Mouse (Mus musculus) gastrocnemius, postnatal 14 days (tissue): Measurements from ENCODE around the gene Mknk2. TPM values are rescaled to one million over a fixed set of nuclear protein-coding genes. Genes with fewer than 3 reads are reported as not detected.

Experiments used
- DNase-seq: peaks from one replicate; pipeline ENCODE4 v3.0.0; 2021; ENCODE audit warnings: mixed read lengths
- intact Hi-C: fragments of 180-260 bp; cut with DNase I; formaldehyde crosslinking; loops from one replicate; pipeline ENCODE4 v1.15.1; 2025; ENCODE audit warnings: low total_unique reads
- total RNA-seq, 2 experiments: library from RNA; stranded (reverse); gene quantifications; 2 replicates each; pipeline ENCODE4 v1.2.3; 2021

The Mknk2 gene
- total RNA-seq, 2 experiments from 2014 or later: 167 to 186 TPM

DNA sequence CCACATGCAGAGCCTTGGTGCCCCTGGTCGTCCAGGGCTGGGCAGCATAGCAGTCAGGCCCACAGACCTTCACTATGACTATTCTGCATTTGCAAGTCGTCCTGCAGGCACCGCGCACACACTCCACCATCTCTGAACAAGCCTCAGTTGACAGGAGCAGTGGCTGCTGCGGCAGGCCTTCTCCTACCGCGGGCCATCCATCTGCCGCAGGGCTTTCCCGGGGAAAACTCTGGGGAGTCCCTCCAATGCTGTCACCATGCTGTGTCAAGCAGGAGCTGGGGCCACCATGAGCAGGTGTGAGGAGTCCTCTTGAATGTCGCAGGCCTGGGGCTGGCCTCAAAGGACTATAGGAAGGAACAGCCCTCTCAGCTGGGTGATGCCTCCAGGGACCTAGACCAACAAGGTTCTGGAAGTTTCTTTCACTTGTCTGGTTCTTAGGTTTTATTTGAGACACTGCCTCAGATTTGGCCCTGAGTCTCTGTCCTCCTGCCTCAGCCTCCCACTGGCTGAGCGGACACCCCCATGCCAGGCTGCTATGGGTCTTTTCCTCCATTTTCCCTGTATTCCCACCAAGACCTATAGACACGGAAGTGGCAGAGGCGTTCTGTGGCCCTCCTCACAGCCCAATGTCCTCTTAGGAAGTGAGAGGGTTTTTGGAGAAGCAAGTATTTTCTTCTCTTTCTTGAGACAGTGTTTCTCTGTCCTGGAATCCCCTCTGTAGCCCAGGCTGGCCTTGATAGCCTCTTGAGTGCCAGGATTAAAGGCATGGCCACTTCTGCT is 16.4 kb upstream of the Mknk2 start:
- intact Hi-C loops: loop anchor here (5.0 kb wide), 2 partner anchors 42 to 87 kb away; partner anchors contain the start of gene Gm49322

DNA sequence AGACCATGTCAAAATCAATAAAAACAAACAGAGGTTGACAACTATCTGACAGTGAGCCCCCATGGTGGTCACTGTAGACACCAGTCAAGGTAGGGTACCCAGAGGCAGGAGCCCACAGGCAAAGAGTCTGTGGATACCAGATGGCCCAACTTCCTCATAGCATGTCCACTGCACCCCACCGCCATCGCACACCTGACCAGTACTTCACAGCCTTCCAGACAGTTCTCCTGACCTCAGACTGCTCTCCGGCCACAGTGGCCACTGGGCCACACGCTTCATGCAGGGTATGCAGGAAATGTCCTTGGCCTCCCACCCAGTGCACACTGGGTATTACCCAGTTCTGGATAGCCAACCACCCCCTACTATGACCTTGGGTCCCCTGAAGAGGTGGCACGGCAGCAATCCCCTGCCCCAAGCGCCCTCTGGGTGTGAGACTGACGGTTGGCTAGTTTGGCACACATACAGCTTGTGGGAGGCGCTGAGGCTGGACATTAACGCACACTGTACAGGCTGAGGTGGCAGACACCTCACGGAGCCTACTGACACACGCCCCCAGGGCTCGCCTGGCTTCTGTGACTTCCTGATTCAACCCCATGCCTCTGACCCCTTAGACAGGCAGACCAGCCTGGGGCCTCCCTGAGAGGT is 15.6 kb upstream of the Mknk2 start:
- intact Hi-C loops: loop anchor here (5.0 kb wide), 2 partner anchors 41 to 86 kb away; partner anchors contain the start of gene Gm49322
- DNase-seq: no peak

More for the DNA sequence above, 16.4 kb upstream of the Mknk2 start:
- no peak for DNase-seq

DNA sequence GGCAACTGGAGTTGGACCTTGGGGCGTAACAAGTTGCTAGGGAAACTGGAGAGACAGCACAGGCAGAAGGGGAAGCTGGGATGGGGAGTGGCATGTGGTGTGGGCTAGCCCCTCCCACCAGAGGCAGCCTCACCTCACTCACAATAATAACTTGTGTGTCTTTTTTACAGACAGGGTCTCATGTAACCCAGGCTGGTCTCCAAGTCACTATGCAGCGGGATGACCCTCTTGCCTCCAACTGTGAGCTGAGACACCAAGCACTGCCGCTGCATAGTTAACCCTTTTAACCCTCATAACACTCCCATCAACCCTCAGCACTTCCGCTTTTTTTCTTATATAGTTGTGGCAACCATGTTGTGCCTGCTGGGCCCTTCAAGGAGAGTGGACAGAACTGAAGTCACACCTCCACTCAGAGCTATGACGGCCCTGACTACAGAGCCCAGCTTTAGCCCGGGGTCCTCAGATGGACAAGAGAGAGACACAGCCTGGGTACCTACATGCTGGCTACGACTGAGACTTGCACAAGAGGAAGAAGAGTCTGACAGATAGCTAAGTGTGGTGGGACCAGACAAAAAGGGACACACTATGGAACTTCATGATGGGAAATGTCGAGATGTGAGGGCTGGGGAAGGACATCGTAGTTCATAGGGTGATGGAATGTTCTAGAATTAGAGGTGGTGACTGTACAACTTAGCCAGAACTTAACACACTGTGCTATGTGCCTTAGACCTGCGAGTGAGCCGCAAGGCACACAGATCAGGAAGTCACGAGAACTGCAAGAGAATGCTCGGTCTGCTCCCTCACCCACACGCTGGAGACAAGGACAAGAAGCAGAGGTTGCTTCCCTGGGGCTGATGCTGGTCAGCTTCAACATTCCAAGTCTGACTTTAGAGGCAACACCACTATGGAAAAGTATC is 14.6 kb upstream of the Mknk2 start:
- intact Hi-C loops: loop anchor here (5.0 kb wide), 2 partner anchors 40 to 85 kb away; partner anchors contain the start of gene Gm49322
- no peak for DNase-seq

DNA sequence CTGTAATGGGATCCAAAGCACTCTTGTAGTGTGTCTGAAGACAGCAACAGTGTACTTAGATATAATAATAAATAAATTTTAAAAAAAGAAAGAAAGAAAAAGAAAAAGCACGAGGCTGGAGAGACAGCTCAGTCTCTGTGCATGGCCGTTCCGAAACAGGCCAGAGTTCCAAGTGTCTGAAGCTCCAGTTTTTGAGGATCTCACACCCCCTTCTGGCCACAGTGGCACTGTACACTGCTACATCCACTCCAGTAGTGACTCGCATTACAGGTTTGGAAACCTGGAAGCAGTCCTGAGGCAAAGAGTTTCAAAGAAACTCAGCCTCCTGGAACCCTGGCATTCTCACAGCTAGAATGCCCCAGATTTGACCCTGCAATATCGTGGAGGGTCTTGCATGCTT is 9.9 kb upstream of the Mknk2 start:
- intact Hi-C loops: loop anchor here (5.0 kb wide), 1 partner anchor 111 kb away; the partner anchor contains the start of gene Klf16
- peak; percentile 72 for DNase-seq

DNA sequence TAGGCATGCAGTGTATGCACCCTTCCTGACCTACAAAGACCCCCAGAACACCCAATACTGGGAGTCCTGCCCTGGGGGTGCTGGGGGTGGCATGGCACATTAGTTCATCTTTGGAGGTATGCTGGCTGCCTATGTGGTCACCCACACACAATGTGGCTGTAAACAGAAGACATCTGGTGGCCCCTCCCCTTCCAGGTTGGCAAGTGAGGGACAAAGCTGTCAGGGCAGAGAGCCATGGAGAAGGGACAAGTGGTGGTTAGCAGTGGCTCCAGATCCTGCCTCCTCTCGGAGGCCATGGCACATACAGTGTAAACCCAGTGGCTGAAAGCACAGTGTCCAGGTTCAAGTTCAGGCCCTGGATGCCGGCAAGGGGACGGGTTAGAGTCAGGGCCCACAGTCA is 8.7 kb upstream of the Mknk2 start:
- DNase-seq: no peak
- intact Hi-C loops: loop anchor here (5.0 kb wide), 1 partner anchor 109 kb away; the partner anchor contains the start of gene Klf16

DNA sequence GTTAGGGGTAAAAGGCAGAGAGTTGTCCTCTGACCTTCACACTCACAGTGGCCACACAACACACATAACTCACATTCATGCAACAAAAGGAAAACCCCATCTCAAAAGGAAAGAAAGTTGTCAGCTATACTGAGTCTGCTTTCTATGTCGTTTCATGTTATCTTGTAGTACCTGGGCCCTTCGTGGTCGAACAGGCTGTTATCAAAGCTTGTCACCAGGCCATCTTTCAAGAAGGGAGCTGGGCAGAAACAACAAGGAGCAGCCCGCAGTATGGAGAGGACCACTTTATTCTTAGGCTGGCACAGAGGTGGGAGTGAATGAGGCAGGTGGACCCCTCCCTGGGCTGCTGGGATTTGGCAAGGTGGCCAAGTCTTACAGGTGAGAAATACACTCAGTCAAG is 7.1 kb upstream of the Mknk2 start:
- intact Hi-C loops: loop anchor here (5.0 kb wide), 1 partner anchor 108 kb away; the partner anchor contains the start of gene Klf16
- DNase-seq: no peak

DNA sequence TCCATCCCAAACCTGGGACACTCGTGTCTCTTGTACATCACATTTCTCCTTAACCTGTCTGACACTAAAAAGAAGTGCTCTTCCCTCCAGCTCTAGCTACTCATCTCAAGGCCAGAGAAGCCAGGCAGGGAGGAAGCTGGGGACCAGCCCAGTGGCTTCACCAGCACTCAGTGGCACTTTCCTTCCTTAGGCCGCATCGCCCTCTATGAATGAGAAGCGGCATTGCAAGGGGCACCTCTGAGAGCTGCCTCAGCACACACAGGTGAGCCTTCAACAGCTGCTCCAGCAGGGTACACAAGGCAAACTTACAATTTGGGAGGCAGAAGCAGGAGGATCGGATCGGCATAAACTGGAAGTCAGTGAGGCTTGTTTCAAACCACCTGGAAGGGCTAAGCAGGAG is 6.3 kb upstream of the Mknk2 start:
- intact Hi-C loops: no loop called here
- DNase-seq: peak; percentile 68

DNA sequence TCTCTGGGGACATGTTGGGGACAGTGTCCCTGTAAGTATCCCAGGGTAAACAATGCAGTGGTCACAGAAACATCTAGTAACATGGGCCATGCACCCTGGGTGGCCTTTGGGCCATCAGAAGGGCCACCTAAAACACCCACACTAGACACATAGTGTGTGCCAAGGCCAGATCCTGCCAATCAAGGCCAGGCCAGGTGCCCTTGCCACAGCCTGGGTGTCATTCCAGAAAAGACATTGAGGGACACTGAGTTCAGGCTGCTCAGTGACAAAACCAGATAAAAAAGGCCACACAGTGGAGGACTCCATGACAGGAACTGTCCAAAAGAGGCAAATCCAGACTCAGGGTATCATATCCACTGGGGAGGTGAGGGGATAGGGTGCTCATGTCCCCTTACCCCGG is 5.7 kb upstream of the Mknk2 start:
- intact Hi-C loops: no loop called here
- no peak for DNase-seq

DNA sequence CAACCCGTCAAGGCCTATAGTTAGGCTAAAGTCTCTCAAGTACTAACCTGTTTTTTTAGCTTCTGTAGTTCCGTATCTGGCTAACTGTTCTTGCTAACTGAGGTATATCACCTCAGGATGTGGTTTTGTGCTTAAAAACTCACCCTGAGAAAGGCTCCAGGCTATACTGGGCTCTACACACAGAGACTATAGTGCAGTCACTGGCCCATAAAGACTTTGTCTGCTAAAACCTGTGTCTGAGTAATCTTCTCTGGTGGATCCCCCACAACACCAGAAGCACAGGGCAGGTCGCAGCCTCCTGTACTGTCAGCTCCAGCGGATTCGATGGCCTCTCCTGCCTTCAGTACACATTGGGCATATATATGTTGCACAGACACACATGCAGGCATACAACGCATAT is 4.1 kb upstream of the Mknk2 start:
- intact Hi-C loops: no loop called here
- DNase-seq: no peak

DNA sequence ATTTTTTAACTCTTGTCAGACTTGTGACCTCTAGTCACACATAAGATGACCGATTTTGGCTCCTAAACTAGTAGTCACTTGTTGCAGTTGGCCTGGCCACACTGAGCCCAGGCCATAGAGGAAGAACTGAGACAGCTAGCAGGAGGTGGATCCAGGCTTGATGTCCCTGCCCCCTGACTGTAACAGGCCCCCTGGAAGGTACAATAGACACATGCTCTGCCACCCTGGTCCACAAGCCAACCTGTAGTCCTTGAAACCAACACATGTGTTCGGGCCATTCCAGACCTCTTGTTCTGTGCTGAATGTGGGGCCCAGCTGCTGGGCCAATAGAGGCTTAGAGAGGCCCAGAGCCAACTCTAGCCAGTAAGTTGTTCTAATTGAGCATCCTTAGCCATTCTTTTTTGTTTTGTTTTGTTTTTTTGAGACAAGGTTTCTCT is 2.4 kb upstream of the Mknk2 start:
- no peak for DNase-seq
- intact Hi-C loops: no loop called here

DNA sequence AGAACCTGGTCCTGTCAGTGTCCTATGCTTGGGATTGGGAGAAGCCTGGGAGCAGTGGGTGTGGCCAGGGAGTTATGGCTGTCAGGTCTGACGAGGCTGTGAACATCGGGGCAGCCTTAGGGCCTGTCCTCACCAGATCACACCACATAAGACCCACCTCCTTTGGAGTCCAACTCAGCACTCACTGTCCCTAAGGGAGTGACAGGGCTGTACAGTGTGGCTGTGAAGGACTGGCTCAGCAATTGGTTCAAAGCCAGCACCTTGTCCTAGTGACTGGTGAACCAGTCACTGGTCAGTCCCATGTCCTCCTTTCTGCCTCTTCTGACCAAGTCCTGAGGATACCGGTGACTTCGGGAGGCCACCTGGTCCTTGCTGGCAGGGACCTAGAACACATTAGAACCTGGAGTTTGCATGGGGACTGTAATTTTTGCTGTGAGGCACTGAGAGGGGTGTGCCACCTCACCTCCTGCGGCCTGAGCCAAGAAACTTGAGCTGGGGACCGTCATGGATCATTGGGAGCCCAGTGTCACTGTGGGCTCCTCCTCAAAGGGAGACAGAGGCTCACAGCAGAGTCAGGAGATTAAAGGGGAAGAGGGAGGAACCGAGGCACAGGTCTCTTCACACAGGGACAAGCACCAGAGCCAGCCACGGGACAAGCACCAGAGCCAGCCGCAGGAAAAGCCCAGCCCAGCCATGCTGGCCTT is 1.8 kb upstream of the Mknk2 start:
- intact Hi-C loops: no loop called here
- DNase-seq: no peak

DNA sequence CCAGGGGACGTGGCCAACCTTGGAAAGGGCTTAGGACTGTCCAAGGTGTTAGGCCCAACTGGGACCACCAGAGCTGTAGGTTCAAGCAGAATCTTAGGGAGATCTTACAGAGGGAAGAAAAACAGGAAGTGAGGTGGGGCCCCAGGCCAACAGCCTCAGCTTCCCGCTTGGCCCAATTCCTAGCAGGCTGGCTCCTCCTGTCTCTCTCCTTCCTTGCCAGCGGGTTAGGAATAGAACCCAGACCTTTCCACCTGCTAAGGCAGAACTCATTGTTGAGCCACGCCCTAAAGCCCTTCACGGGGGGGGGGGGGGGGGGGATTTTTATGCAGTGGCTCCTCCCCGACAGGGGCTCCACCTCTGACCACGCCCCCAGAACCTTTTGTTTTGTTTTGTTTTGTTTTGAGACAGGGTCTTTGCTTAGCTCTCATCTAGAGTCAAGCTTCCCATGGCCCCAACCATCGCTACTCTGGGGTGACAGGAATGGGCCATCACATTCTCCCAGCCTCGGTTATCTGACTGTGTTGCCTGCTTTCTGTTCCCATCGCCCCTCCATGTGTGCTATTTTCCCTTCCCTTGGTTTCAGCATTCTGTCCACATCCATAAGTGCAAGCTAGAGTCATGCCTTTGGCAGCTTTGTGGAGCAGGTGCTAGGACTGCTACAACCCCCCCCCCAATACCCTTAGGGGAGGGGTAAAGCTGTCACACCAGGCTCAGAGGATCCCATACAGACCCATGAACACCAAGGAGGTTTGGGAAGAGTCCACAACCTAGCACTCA is 877 bp upstream of the Mknk2 start:
- peak; percentile 50 for DNase-seq
- intact Hi-C loops: no loop called here

DNA sequence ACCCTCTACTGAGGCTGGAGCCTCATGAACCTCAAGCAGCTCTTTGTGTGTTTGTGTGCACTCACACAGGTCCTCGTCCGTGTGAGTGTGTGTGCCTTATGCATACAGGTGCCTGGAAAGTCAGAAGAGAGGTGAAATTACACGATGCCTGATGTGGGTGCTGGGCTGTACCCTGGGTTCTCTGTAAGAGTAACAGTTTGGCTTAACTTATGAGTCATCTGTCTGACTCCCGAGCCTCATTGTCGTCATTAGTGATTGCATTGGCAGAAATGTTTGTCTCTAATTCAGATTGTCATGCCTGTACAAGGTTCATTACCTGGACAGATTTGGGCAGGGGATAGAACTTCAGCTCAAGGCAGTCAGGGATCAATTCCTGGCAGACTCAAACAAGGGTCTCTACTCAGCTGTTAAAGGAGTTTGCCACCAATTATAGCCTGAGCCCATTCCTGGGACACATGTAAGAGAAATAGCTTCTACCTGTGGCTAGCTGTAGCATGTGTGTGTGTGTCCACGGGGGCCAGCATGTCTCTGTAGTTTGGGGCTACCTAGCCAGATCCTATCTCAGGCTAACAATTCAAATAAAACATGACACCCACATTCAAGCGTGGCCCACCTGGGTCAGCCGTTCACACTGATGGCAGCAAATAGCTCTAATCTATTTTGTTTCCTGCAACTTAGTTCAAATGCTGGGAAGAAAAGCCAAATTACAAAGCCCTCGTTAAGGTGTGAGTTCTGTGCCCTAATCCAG is 610 bp downstream of the Mknk2 start:
- no peak for DNase-seq
- intact Hi-C loops: no loop called here

DNA sequence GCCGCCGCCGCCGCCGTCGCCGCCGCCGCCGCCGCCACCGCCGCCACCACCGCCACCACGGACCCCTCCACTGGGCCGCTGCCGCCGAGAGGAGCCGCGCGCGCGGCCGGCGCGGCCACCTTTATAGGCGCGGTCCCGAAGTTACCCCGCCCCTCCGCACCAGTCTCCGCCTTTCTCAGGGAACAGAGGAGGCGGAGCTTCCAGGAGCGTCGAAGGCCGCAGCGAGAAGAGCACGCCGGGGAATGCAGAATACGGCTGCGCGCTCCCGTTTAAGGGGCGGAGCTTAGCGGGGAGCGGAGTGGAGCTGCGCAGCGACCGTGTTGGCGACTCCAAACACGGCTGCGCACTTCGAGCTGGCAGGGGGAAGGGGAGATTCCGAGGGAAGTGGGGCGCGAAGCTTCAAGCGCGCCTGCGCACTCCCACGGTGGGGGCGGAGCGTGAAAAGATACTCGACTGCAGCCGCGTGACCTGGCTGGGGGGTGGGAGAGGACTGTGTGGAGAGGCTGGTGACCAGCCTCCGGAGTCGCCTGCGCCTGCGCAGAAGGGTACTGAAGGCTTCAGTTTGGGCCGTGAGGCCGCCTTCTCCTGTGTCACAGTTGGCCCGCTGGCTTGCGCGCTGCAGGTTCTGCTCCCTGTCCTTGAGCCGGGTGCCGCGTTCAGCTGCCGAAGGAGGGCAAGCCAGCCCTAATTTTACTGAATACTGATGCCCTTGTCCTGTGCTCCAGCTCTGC is 1.5 kb downstream of the Mknk2 start:
- peak; percentile 100 for DNase-seq
- intact Hi-C loops: no loop called here

DNA sequence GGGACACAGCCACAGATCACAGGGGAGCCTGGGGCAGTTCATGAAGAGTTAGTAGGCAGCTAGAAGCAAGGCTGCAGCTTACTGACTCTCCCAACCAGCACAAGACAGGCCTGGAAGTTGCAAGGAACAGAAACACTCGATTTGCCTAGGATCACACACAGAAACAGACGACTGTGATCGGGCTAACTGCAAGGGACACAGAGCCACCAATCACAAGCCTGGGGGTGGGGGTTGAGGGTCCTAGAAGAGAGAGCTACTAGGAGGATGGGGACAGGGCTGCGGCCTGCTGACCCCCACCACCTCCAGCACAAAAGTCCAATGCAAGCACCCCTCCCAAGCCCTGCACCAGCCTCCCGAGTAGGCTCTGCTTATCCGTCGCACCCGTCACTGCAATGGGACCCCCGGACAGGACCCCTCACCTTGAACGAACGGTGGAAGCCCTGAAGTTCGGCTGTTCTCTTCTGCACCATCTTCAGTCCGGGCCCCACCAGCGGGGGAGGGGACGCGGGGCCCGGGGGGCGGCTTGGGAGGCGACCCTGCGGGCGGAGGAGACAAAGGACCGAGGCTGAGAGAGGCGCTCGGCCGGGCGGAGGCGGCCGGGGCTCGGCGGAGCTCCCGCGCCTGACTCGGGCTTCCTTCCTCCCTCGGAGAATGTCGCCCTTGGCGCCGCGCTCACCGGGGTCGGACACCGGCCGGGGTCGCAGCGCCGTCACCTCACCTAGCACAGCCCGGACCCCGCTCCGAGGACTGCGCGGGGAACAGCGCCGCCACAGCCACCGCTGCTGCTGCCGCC is 2.3 kb downstream of the Mknk2 start:
- intact Hi-C loops: no loop called here
- no peak for DNase-seq

DNA sequence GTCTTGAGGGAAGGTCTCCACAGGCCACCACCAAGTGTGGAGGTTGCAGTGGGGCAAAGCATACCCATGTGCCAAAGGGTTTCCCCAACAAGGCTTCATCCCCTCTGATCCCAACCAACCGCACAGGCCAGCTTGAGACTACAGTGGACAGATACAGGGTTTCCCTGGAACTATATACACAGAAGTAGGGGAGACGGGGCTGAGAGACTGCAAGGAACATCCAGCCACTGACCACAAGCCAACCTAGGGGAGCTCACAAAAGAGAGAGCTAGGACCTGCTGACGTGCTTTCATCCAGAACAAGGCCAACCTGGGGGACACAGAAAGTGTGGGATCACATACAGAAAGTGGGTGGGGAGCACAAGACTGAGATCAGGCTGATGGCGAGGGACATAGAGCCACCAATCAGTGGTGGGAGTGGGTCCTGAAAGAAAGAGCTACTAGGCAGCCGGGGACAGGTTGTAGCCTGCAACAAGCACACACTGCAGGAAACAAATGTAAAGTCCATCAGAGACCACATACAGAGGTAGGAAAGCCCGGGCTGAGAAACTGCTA is 3.0 kb downstream of the Mknk2 start:
- no peak for DNase-seq
- intact Hi-C loops: no loop called here
